Mouse (Mus musculus) hindlimb bud, embryonic 11.5 days (tissue): ENCODE measurements around the gene Tet2.

Experiments used
- DNase-seq: peaks from one replicate; pipeline ENCODE4 v3.0.0-alpha.2; 2012; ENCODE audit warnings: low read depth, low spot score; ENCODE audit errors: extremely low spot score

Gene Tet2

GRCm38 (mm10) chr3:133462485-133462884, 82.5 kb downstream of the Tet2 start:
- DNase-seq, result no peak

GRCm38 (mm10) chr3:133462059-133462458, 82.9 kb downstream of the Tet2 start:
- DNase-seq, result no peak

GRCm38 (mm10) chr3:133459174-133459573, 85.8 kb downstream of the Tet2 start:
- DNase-seq, result no peak

- no peak for DNase-seq
Measured at GRCm38 (mm10) chr3:133453896-133454295, 91.0 kb downstream of the Tet2 start.

- no peak for DNase-seq
Measured at GRCm38 (mm10) chr3:133436919-133437320, 108.0 kb downstream of the Tet2 start.

- no peak for DNase-seq
Measured at GRCm38 (mm10) chr3:133436279-133436860, 108.6 kb downstream of the Tet2 start.

- DNase-seq, result no peak
Measured at GRCm38 (mm10) chr3:133435774-133436148, 109.2 kb downstream of the Tet2 start.

- DNase-seq, result no peak
Measured at GRCm38 (mm10) chr3:133435141-133435773, 109.7 kb downstream of the Tet2 start.

- no peak for DNase-seq
Measured at GRCm38 (mm10) chr3:133429394-133430173, 115.4 kb downstream of the Tet2 start.

GRCm38 (mm10) chr3:133428003-133428402, 116.9 kb downstream of the Tet2 start:
- no peak for DNase-seq

GRCm38 (mm10) chr3:133423073-133423472, 121.9 kb downstream of the Tet2 start:
- no peak for DNase-seq

- DNase-seq, result no peak
Measured at GRCm38 (mm10) chr3:133414747-133415146, 130.2 kb downstream of the Tet2 start.
